Mouse (Mus musculus): ENCODE data around the gene Lim2.

GRCm38 (mm10) chr7:43475706-43476105, 48.2 kb downstream of the Lim2 start:
- TF ChIP-seq CTCF (IDR thresholded peaks at IDR 0.05; ENCODE audit: control insufficient read depth, insufficient read depth, low read length) (no peak), POLR2A (IDR thresholded peaks at IDR 0.05; ENCODE audit: borderline replicate concordance, control insufficient read depth, low read depth, low read length) (no peak)

Data from bone marrow, adult 2 months (tissue).